Mouse (Mus musculus) kidney, postnatal 0 days (tissue): ENCODE measurements at regions not wholly inside any gene's neighbourhood (a gene's known extent, or its start where the extent isn't known, plus 50 kb on each side); places are given as distances from the start of the nearest gene placed in this dataset.

Experiments
- ATAC-seq: fragments of 200-750 bp; cut with Nextera tagmentation; replicated peaks from 2 replicates; pipeline ENCODE4 v1.8.0; 2017; ENCODE audit warnings: low read depth, moderate number of reproducible peaks, moderate TSS enrichment, moderate library complexity; ENCODE audit not compliant: low FRiP score
- DNase-seq: peaks from one replicate; pipeline ENCODE4 v3.0.0-alpha.2; 2016; ENCODE audit warnings: low spot score
- H3K27ac ChIP-seq: fragments of 300-500 bp; sonication (generic); 2 replicates; pipeline ENCODE4 v1.5.1; 2014; ENCODE audit warnings: mild to moderate bottlenecking
- H3K27me3 ChIP-seq: fragments of 300-500 bp; sonication (generic); 2 replicates; pipeline ENCODE4 v1.6.1; 2014; ENCODE audit warnings: low read length, mixed read lengths; ENCODE audit not compliant: insufficient read depth
- H3K36me3 ChIP-seq: fragments of 300-500 bp; sonication (generic); 2 replicates; pipeline ENCODE4 v1.6.1; 2014; ENCODE audit warnings: low read length, mixed read lengths; ENCODE audit not compliant: insufficient read depth
- H3K4me1 ChIP-seq: fragments of 300-500 bp; sonication (generic); replicated peaks from 2 replicates; pipeline ENCODE4 v1.6.1; 2014; ENCODE audit warnings: antibody characterized with exemption, low read length, mixed read lengths; ENCODE audit not compliant: insufficient read depth
- H3K4me2 ChIP-seq: fragments of 300-500 bp; sonication (generic); 2 replicates; pipeline ENCODE4 v1.6.1; 2014; ENCODE audit warnings: mild to moderate bottlenecking, low read length, moderate library complexity, mixed read lengths
- H3K4me3 ChIP-seq: fragments of 300-500 bp; sonication (generic); replicated peaks from 2 replicates; pipeline ENCODE4 v1.5.1; 2014; ENCODE audit warnings: low read depth, low read length
- H3K9ac ChIP-seq: fragments of 300-500 bp; sonication (generic); 2 replicates; pipeline ENCODE4 v1.6.1; 2014; ENCODE audit warnings: low read depth, low read length
- H3K9me3 ChIP-seq: fragments of 300-500 bp; sonication (generic); replicated peaks from 2 replicates; pipeline ENCODE4 v1.6.1; 2016; ENCODE audit warnings: low read length, inconsistent platforms, mixed read lengths
- CTCF ChIP-seq: IDR thresholded peaks from 2 replicates; pipeline ENCODE4 v1.5.1; 2016; ENCODE audit warnings: antibody characterized with exemption, low read depth, mild to moderate bottlenecking, moderate library complexity
- WGBS: fragments of 180-500 bp; shearing (Covaris S2); extraction: QIAGEN DNeasy Blood & Tissue Kit; methylation state at CpG from one replicate; pipeline ENCODE4 v1.1.7; 2014; 5-methylcytosine and 5-hydroxymethylcytosine counted together

DNA sequence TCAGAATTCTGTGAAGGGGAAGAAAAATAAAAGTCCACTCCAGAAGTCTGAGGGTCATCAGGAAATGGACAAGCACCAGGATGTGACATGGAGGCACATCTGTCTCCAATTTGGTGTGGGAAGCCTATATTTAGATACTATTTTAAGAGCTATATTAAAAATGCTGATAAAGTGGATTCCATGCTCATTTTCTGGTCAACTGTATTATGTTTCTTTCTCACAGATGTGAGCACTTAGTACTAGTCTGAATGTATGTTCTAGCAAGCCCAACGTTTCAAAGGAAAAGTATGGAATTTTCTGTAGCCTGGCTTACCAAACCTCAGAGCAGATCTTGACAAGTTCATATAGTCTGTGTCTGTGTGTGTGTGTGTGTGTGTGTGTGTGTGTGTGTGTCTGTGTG is 197.0 kb downstream of the Dact1 start:
- no peak for ATAC-seq
- no peaks in the 10 kb centered on the region for H3K9me3 ChIP-seq
- H3K4me3 ChIP-seq, result no peak overlapping the region
- no peak for DNase-seq
- WGBS, result 63% methylated on average over 1 of the region's 1 CpGs
- H3K4me1 ChIP-seq, result no peaks in the 10 kb centered on the region
- no peak overlapping the region for H3K9ac ChIP-seq
- H3K4me2 ChIP-seq, result no peak overlapping the region
- no peaks in the 10 kb centered on the region for H3K36me3 ChIP-seq
- H3K27ac ChIP-seq, result no peak overlapping the region
- no peak for TF ChIP-seq CTCF
- no peaks in the 10 kb centered on the region for H3K27me3 ChIP-seq

DNA sequence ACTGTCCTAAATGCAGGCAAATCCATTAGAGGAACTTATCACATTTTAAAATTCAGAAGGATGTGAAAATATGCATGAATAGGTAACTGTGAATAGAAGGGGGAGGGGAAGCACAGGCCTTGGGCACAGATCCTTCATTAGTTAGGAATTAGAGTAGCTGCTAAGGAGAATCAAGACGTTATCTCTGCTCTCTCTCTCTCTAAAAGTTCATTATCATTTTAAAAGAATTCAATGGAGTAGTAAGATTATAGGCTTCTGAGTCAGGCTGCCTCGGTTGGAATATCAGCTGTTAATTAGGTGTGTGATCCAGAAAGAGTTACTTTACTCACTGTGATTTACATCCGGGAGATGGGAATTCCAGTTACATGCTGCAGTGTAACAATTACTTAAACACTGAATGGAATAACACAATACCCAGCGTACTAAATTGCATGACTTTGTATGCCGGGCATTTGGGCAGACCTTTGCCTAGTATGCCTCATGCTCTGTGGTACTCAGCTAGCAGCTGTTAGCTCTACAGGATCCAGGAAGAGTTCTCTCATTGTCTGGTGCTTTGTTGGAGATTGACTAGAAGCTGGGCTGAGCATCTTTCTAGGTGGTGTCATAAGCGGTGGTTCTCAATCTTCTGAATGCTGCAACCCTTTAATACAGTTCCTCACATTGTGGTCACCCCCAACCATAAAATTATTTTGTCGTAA is 203.4 kb downstream of the Dact1 start:
- no peaks in the 10 kb centered on the region for H3K9me3 ChIP-seq
- ATAC-seq, result no peak
- no peaks in the 10 kb centered on the region for H3K4me1 ChIP-seq
- no peaks in the 10 kb centered on the region for H3K36me3 ChIP-seq
- no peaks in the 10 kb centered on the region for H3K27me3 ChIP-seq
- H3K9ac ChIP-seq, result no peak overlapping the region
- DNase-seq, result no peak
- no peak overlapping the region for H3K27ac ChIP-seq
- H3K4me2 ChIP-seq, result no peak overlapping the region
- WGBS, result 74% methylated on average over 7 of the region's 7 CpGs
- H3K4me3 ChIP-seq, result no peak overlapping the region
- TF ChIP-seq CTCF, result no peak

DNA sequence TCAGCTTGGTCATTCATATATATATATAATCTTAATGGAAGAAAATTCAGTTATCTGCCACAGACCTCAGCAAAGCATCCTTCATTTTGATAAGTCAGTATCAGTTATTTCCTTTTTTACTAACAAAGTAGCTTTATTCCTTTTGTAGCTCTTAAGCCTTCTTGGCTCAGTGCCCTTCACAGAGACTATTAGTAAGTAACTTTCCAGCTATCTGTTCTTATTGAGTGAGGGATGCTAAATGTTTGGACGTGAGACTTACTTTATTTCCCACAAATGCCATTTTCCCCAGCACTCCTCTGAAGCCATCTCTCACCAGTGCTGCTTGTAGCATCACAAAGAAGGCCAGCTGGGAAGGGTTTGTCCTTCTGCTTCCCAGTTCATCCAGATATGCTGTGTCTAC is 209.8 kb downstream of the Dact1 start:
- no peak for DNase-seq
- WGBS, result 65% methylated on average over 1 of the region's 1 CpGs
- Histone ChIP-seq H3K9ac (no peak overlapping the region), H3K4me3 (no peak overlapping the region), H3K27ac (no peak overlapping the region), H3K4me1 (no peaks in the 10 kb centered on the region), H3K27me3 (no peaks in the 10 kb centered on the region), H3K9me3 (no peaks in the 10 kb centered on the region), H3K36me3 (no peaks in the 10 kb centered on the region), H3K4me2 (no peak overlapping the region)
- TF ChIP-seq CTCF, result no peak
- ATAC-seq, result no peak

DNA sequence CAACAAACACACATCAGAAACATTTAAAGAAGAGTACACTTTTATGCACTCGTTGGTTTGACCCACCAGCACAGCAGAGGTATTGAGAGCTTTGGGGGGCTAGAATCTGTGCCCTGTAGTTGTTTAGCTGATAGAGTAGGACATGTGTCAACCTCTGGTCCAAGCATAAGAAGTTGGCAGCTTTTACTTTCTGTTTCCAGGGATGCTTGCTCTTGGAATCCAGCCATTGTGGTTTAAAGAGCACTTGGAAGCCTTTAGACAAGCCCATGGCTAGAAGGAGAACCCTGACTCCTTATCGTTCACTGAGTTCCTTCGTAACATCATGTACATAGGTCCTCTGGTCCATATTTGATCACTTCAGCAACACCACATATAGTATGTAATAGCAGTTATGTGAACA is 212.3 kb downstream of the Dact1 start:
- DNase-seq (no peak), ATAC-seq (no peak)
- Histone ChIP-seq H3K36me3 (no peaks in the 10 kb centered on the region), H3K27ac (no peak overlapping the region), H3K4me3 (no peak overlapping the region), H3K4me2 (no peak overlapping the region), H3K4me1 (no peaks in the 10 kb centered on the region), H3K9ac (no peak overlapping the region), H3K9me3 (no peaks in the 10 kb centered on the region), H3K27me3 (no peaks in the 10 kb centered on the region)
- 76% methylated on average over 3 of the region's 3 CpGs for WGBS
- TF ChIP-seq CTCF, result no peak

DNA sequence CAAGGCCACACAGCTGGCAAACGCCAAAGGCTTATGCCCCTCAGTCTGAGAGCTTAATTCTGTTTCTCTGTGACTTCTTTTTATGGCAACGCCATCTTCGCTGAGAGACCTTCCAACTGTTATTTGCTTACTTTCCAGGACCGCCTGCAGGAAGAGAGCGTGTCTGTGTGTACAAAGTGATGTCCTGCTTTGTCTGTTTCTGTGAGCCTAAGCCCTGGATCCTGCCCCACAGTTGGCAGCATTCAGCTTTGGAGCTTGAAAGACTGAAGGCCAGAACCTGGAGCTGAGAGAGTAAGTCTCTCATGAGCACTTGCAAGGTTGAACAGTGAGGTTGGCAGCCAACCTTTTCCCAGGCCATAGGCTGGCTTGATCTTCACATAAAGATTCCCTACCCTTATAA is 212.8 kb downstream of the Dact1 start:
- no peak for ATAC-seq
- no peaks in the 10 kb centered on the region for H3K36me3 ChIP-seq
- no peak overlapping the region for H3K9ac ChIP-seq
- no peak overlapping the region for H3K27ac ChIP-seq
- no peaks in the 10 kb centered on the region for H3K4me1 ChIP-seq
- no peak for TF ChIP-seq CTCF
- no peak overlapping the region for H3K4me2 ChIP-seq
- no peak overlapping the region for H3K4me3 ChIP-seq
- H3K27me3 ChIP-seq, result no peaks in the 10 kb centered on the region
- H3K9me3 ChIP-seq, result no peaks in the 10 kb centered on the region
- DNase-seq, result peak; percentile 24
- 48% methylated on average over 5 of the region's 5 CpGs for WGBS

DNA sequence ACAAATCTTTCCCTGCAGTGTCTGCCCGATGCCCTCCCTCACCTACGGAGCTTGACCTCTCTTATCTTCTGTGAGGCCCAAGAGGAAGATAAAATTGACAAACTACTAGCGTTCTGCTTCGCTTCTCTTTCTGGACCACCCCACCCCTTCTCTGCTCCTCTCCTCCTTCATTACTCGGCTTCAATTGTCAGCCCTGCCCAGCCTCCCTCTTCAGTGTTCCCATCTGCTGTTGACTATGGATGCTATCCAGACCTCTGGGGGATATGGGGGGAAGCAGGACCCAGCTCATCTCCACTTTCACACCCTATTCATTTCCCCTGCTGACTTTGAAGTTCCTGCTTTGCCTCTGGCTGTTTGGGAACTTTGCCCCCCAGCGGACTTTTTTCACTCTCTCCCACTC is 214.5 kb downstream of the Dact1 start:
- Histone ChIP-seq H3K27me3 (no peaks in the 10 kb centered on the region), H3K4me3 (no peak overlapping the region), H3K4me2 (no peak overlapping the region), H3K9me3 (no peaks in the 10 kb centered on the region), H3K4me1 (no peaks in the 10 kb centered on the region), H3K36me3 (no peaks in the 10 kb centered on the region), H3K9ac (no peak overlapping the region), H3K27ac (no peak overlapping the region)
- TF ChIP-seq CTCF, result no peak; the same call in 1 of the 2 replicates
- peak; percentile 82 for DNase-seq
- 12% methylated on average over 6 of the region's 6 CpGs for WGBS
- no peak for ATAC-seq
